Mouse (Mus musculus) limb, embryonic 11.5 days (tissue): ENCODE results near the gene Mtfr1l. TPM values are rescaled to one million over a fixed set of nuclear protein-coding genes. Genes with fewer than 3 reads are reported as not detected.

Experiments
- ATAC-seq: fragments of 200-750 bp; cut with Nextera tagmentation; 2 replicates; pipeline ENCODE4 v1.8.0; 2017; ENCODE audit warnings: low read depth; ENCODE audit not compliant: insufficient number of reproducible peaks, low FRiP score, low TSS enrichment
- DNase-seq: peaks from one replicate; pipeline ENCODE4 v3.0.0-alpha.2; 2015; ENCODE audit warnings: low spot score
- H3K27ac ChIP-seq: fragments of 300-500 bp; sonication (generic); replicated peaks from 2 replicates; pipeline ENCODE4 v1.5.1; 2014; ENCODE audit warnings: low read depth, mild to moderate bottlenecking, low read length
- H3K27me3 ChIP-seq: fragments of 300-500 bp; sonication (generic); 2 replicates; pipeline ENCODE4 v1.6.1; 2014; ENCODE audit warnings: mild to moderate bottlenecking, low read length, mixed read lengths; ENCODE audit not compliant: control insufficient read depth, insufficient read depth
- H3K36me3 ChIP-seq: fragments of 300-500 bp; sonication (generic); 2 replicates; pipeline ENCODE4 v1.6.1; 2014; ENCODE audit warnings: mild to moderate bottlenecking, low read length, moderate library complexity, mixed read lengths; ENCODE audit not compliant: control insufficient read depth, insufficient read depth
- H3K4me1 ChIP-seq: fragments of 300-500 bp; sonication (generic); 2 replicates; pipeline ENCODE4 v1.6.1; 2014; ENCODE audit warnings: low read length, mixed read lengths; ENCODE audit not compliant: control insufficient read depth, insufficient read depth
- H3K4me2 ChIP-seq: fragments of 300-500 bp; sonication (generic); 2 replicates; pipeline ENCODE4 v1.6.1; 2014; ENCODE audit warnings: low read depth, mild to moderate bottlenecking, moderate library complexity; ENCODE audit not compliant: severe bottlenecking
- H3K4me3 ChIP-seq: fragments of 300-500 bp; sonication (generic); 2 replicates; pipeline ENCODE4 v1.5.1; 2014; ENCODE audit warnings: low read depth, low read length
- H3K9ac ChIP-seq: fragments of 300-500 bp; sonication (generic); 2 replicates; pipeline ENCODE4 v1.6.1; 2014; ENCODE audit warnings: mild to moderate bottlenecking, low read length
- H3K9me3 ChIP-seq: fragments of 300-500 bp; sonication (generic); 2 replicates; pipeline ENCODE4 v1.6.1; 2016; ENCODE audit warnings: low read length; ENCODE audit not compliant: control insufficient read depth
- WGBS: fragments of 180-500 bp; shearing (Covaris S2); extraction: QIAGEN DNeasy Blood & Tissue Kit; methylation state at CpG from one replicate; pipeline ENCODE4 v1.1.7; 2014; 5-methylcytosine and 5-hydroxymethylcytosine counted together
- microRNA-seq: library from miRNA; unstranded; fragments of <30 nt; microRNA quantifications from one replicate; pipeline ENCODE4, GENCODE M21; 2016
- polyA plus RNA-seq: library from polyadenylated mRNA; unstranded; fragments of >200 nt; fragmentation: Nextera tagmentation; extraction: Ambion mirVana; gene quantifications from 2 replicates; pipeline ENCODE4 v1.2.1, GENCODE M21; 2014

The Mtfr1l gene
- polyA plus RNA-seq, 1 experiment from 2014 or later, result 121 TPM

DNA sequence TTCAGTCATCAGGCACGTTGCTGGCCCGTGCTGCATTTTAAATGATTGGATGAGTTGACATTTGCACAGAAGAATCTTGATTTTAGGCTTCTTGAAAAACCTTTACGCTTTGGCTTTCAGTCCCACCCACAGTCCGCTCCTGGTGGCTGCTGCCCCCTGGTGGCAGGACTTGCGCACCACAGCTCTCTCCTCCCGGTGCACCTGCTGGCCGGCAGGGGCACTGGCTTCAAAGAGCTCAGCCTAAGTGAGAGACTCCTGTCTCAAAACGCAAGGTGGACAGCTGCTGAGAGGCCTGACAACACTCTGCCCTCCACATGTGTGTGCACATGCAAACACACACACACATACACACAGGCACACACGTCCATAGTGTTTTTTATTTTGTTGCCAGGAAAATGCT is 57.2 kb downstream of the Mtfr1l start:
- no peak overlapping the region for H3K9ac ChIP-seq
- 0 out of 2 replicates have a peak, but pooled peaks have one; percentile 24 for ATAC-seq
- no peaks in the 10 kb centered on the region for H3K4me1 ChIP-seq
- H3K27me3 ChIP-seq, result no peaks in the 10 kb centered on the region; the same call in 1 of the 2 replicates
- 10% methylated on average over 9 of the region's 9 CpGs for WGBS
- no peak overlapping the region for H3K4me3 ChIP-seq
- H3K36me3 ChIP-seq, result peaks cover 12% of the 10 kb centered on the region
- H3K27ac ChIP-seq, result no peak overlapping the region
- no peaks in the 10 kb centered on the region for H3K9me3 ChIP-seq
- peak; percentile 95 for DNase-seq
- H3K4me2 ChIP-seq, result no peak overlapping the region

DNA sequence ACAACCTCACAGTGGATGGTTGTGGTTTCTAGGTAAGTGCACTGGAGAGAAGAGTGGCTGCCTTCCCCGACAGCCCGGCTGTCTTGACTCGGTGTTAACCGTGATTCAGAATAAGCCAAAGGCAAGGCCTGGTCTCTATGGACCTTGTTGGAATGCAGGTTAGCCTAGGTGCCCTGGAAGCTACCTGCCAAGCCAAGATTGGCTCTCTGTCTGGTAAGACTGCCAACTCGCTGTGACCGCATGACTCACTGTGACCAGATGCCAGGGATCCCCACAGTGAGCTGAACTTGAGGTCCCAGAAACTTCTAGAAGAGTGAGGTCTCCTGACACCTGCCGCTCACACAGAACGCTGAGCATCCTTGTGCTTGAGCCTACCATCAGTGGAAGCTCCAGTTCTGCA is 58.3 kb downstream of the Mtfr1l start:
- ATAC-seq, result no peak
- Histone ChIP-seq H3K27me3 (no peaks in the 10 kb centered on the region), H3K4me3 (no peak overlapping the region), H3K27ac (no peak overlapping the region), H3K4me2 (no peak overlapping the region), H3K4me1 (no peaks in the 10 kb centered on the region), H3K9me3 (no peaks in the 10 kb centered on the region), H3K9ac (no peak overlapping the region), H3K36me3 (peaks cover 17% of the 10 kb centered on the region)
- no peak for DNase-seq
- WGBS, result 95% methylated on average over 8 of the region's 8 CpGs

Small RNA genes lying within 50 kb of the gene (microRNA-seq; reads per million reads assigned to microRNA genes)
- not detected for gene Mir6403

Other genes with a start within 250 kb of the Mtfr1l start
- gene Pdik1l, start 247.5 kb downstream of the Mtfr1l start, polyA plus RNA-seq, result 20.6 and 21.0 TPM in 2 replicates
- gene Trim63, start 220.3 kb downstream of the Mtfr1l start, polyA plus RNA-seq, result 0.51 and 0.55 TPM in 2 replicates
- not detected in 2 replicates for gene Slc30a2, start 192.2 kb downstream of the Mtfr1l start, polyA plus RNA-seq
- gene Extl1, start 151.5 kb downstream of the Mtfr1l start, polyA plus RNA-seq, result 1.0 and 1.4 TPM in 2 replicates
- gene Pafah2, start 139.1 kb downstream of the Mtfr1l start, polyA plus RNA-seq, result 9.5 and 10.8 TPM in 2 replicates
- gene Stmn1, start 67.1 kb downstream of the Mtfr1l start, polyA plus RNA-seq, result 2,250 and 2,263 TPM in 2 replicates
- 0.65 and 0.88 TPM in 2 replicates for gene Paqr7, start 38.7 kb downstream of the Mtfr1l start, polyA plus RNA-seq
- 8.9 and 10.0 TPM in 2 replicates for gene Aunip, start 24.4 kb downstream of the Mtfr1l start, polyA plus RNA-seq
- 31.7 and 44.4 TPM in 2 replicates for gene Selenon, start 16.8 kb upstream of the Mtfr1l start, polyA plus RNA-seq
- gene Man1c1, start 168.9 kb upstream of the Mtfr1l start, polyA plus RNA-seq, result 2.2 and 2.6 TPM in 2 replicates
- 14.5 and 16.8 TPM in 2 replicates for gene Ldlrap1, start 232.6 kb upstream of the Mtfr1l start, polyA plus RNA-seq